ENCODE assay signal across 24 mouse cellular contexts in genomic region chrX:17456515-17456914, GRCm38 (mm10).
A peak's percentile ranks its signal among the peaks of the same experiment; 100 is the strongest.
DNase-seq lines count a peak whose midpoint lies in the region; ATAC-seq and TF ChIP-seq lines count a peak whose summit lies in the region.
"Had no signal": no experiment of that assay in that cellular context is flagged by ENCODE, and none has a peak within 500 bp of the region (broad histone marks: within the 10 kb centered on the region; RNA-seq: fewer than 3 reads in every experiment).

No protein-coding gene starts in this region.

- DNase-seq in embryo, embryonic 10.5 days (ENCODE audit: low spot score): peak; percentile 1
- DNase-seq in embryo, embryonic 10 days (ENCODE audit: low spot score): no peak
- peak; percentile 40 for DNase-seq in kidney, adult 2 months
- no peak for DNase-seq in neural tube, embryonic 10.5 days (ENCODE audit: extremely low spot score, low spot score)
- DNase-seq in retina, postnatal 1 day: peak; percentile 0
- no peak for DNase-seq in lung, adult 18-20 months
- DNase-seq: adrenal gland, postnatal 14 days; cerebellum, adult 8-10 months; cerebellum, postnatal 36 days; gastrocnemius, postnatal 25 days; heart, adult 18-20 months; heart, postnatal 10 days; layer of hippocampus, adult 9-11 months; lung, postnatal 4 days had no signal

- no peak for TF ChIP-seq POLR2A in kidney, adult 2 months (IDR thresholded peaks at IDR 0.05; ENCODE audit: low read depth, low read length)

- H3K27me3 ChIP-seq in kidney, adult 2 months (replicated peaks; ENCODE audit: control insufficient read depth, insufficient read depth, low read length): no peaks in the 10 kb centered on the region
- H3K27me3 ChIP-seq in kidney, embryonic 14.5 days (ENCODE audit: control insufficient read depth, insufficient read depth, low read length): no peaks in the 10 kb centered on the region
- no peaks in the 10 kb centered on the region for H3K27me3 ChIP-seq in neural tube, embryonic 14.5 days (ENCODE audit: control insufficient read depth, insufficient read depth, low read length)
- H3K27me3 ChIP-seq: heart, embryonic 12.5 days; lung, embryonic 15.5 days; neural tube, embryonic 13.5 days had no signal

- peaks cover 3% of the 10 kb centered on the region; the same call in 1 of the 2 replicates for H3K4me1 ChIP-seq in kidney, adult 2 months (ENCODE audit: control insufficient read depth, insufficient read depth, low read length)
- H3K4me1 ChIP-seq in kidney, embryonic 14.5 days (ENCODE audit: control insufficient read depth, insufficient read depth, low read length): no peaks in the 10 kb centered on the region
- H3K4me1 ChIP-seq in neural tube, embryonic 14.5 days (ENCODE audit: control insufficient read depth, insufficient read depth, low read length): no peaks in the 10 kb centered on the region
- H3K4me1 ChIP-seq: heart, embryonic 12.5 days; hindbrain, embryonic 10.5 days; lung, embryonic 15.5 days; neural tube, embryonic 13.5 days had no signal

- no peak overlapping the region for H3K4me2 ChIP-seq in kidney, embryonic 14.5 days (replicated peaks; ENCODE audit: low read depth, low read length)
- no peak overlapping the region for H3K4me2 ChIP-seq in neural tube, embryonic 14.5 days (ENCODE audit: low read depth, low read length)
- H3K4me2 ChIP-seq: heart, embryonic 12.5 days; lung, embryonic 15.5 days; neural tube, embryonic 13.5 days had no signal

- no peaks in the 10 kb centered on the region for H3K9me3 ChIP-seq in kidney, embryonic 14.5 days (ENCODE audit: control insufficient read depth, low read length)
- no peaks in the 10 kb centered on the region for H3K9me3 ChIP-seq in neural tube, embryonic 14.5 days (ENCODE audit: control insufficient read depth, low read length)
- H3K9me3 ChIP-seq: heart, embryonic 12.5 days; hindbrain, embryonic 10.5 days; lung, embryonic 15.5 days; neural tube, embryonic 13.5 days had no signal

- no peak for ATAC-seq in kidney, embryonic 14.5 days (ENCODE audit: low FRiP score, low TSS enrichment)
- ATAC-seq in neural tube, embryonic 14.5 days (ENCODE audit: low read depth): peak; percentile 68; the same call in 1 of the 2 replicates
- ATAC-seq: activated CD4-positive, CD25-positive, alpha-beta regulatory T cell, adult 4 months; forebrain, embryonic 16.5 days; inflammation-experienced regulatory T-cells, adult 6 months had no signal

- TF ChIP-seq CTCF in kidney, adult 2 months (conservative IDR thresholded peaks at IDR 0.05; ENCODE audit: insufficient read depth, insufficient read length, low read depth, low read length): no peak

- no peaks in the 10 kb centered on the region for H3K36me3 ChIP-seq in kidney, adult 2 months (ENCODE audit: control insufficient read depth, insufficient read depth, low read length)
- no peaks in the 10 kb centered on the region for H3K36me3 ChIP-seq in kidney, embryonic 14.5 days (ENCODE audit: control insufficient read depth, insufficient read depth, low read length)
- H3K36me3 ChIP-seq in neural tube, embryonic 14.5 days (ENCODE audit: control insufficient read depth, insufficient read depth, low read length): no peaks in the 10 kb centered on the region
- H3K36me3 ChIP-seq: heart, embryonic 12.5 days; hindbrain, embryonic 10.5 days; lung, embryonic 15.5 days; neural tube, embryonic 13.5 days had no signal

- H3K9ac ChIP-seq in kidney, embryonic 14.5 days (ENCODE audit: low read depth, low read length): no peak overlapping the region
- no peak overlapping the region for H3K9ac ChIP-seq in neural tube, embryonic 14.5 days (replicated peaks; ENCODE audit: low read depth, low read length)
- H3K9ac ChIP-seq: heart, embryonic 12.5 days; liver, embryonic 14.5 days; lung, embryonic 15.5 days; neural tube, embryonic 13.5 days had no signal

- no peak overlapping the region for H3K27ac ChIP-seq in kidney, adult 2 months (ENCODE audit: insufficient read depth, low read depth, low read length)
- no peak overlapping the region for H3K27ac ChIP-seq in kidney, embryonic 14.5 days (ENCODE audit: low read depth, low read length)
- no peak overlapping the region for H3K27ac ChIP-seq in neural tube, embryonic 14.5 days (ENCODE audit: low read depth, low read length)
- H3K27ac ChIP-seq: hindbrain, embryonic 10.5 days; liver, embryonic 14.5 days; lung, embryonic 15.5 days; neural tube, embryonic 13.5 days had no signal

- H3K4me3 ChIP-seq in kidney, adult 2 months (ENCODE audit: insufficient read depth, low read depth, low read length): no peak overlapping the region
- H3K4me3 ChIP-seq in kidney, embryonic 14.5 days (ENCODE audit: low read length): no peak overlapping the region
- no peak overlapping the region for H3K4me3 ChIP-seq in neural tube, embryonic 14.5 days (ENCODE audit: low read depth, low read length)
- H3K4me3 ChIP-seq: heart, embryonic 12.5 days; hindbrain, embryonic 10.5 days; lung, embryonic 15.5 days; neural tube, embryonic 13.5 days had no signal

- WGBS in kidney, adult 2 months: 14% methylated on average over 2 of the region's 2 CpGs
- WGBS in kidney, embryonic 14.5 days: 54% methylated on average over 2 of the region's 2 CpGs
- 40% methylated on average over 2 of the region's 2 CpGs for WGBS in neural tube, embryonic 14.5 days

Comparison
In these comparisons a context has a peak if more than half of its experiments do, and no peak if none do; other contexts are left out.
1. DNase-seq: peak in embryo, embryonic 10.5 days (single experiment), kidney, adult 2 months (single experiment) and retina, postnatal 1 day (single experiment); none in embryo, embryonic 10 days (single experiment), neural tube, embryonic 10.5 days (single experiment) and lung, adult 18-20 months (0 of 2).